Mouse (Mus musculus) frontal cortex, postnatal 14 days (tissue): Measurements from ENCODE around the gene Btg2.

Experiments
- DNase-seq, 2 experiments: peaks; one replicate each; pipeline ENCODE4 v3.0.0; 2022; ENCODE audit warnings: low spot score in 2 of 2

Btg2 gene

DNA sequence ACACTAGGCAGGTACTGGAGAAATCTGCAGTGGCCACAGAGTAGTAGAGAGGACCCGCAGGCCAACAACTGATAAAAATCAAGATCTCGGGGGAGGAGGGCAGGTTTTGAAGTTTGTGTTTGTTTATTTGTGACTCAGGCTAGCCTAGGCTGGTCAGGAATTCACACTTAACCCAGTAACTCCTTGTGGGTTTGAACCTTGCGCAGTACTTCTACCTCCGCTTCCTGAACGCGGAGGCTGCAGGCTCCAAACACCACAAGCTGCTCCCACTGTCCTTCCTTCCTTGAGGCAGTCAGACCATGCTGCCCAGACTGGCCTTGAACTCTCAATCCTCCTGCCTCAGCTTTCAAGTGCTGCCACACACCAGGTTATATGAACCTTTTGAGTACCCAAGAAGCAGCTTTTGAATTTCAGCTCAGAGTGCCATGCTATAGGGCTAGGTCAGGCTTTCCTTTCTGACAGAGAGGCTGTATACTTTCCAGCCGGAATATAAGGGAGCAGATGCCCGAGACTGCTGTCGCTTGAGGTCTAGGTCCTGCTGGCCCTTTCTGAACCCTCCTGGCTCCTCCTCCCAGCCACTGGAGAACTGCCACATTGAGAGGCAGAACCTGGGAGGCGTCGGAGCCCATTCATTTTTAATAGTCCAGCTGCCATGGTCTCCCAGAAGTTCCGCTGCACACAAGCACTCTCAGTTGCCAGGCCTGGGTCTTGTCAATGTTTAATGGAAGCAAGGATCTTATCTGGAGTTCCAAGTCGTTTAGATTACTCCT, 19.2 kb upstream of the Btg2 start:
- no peak for DNase-seq

DNA sequence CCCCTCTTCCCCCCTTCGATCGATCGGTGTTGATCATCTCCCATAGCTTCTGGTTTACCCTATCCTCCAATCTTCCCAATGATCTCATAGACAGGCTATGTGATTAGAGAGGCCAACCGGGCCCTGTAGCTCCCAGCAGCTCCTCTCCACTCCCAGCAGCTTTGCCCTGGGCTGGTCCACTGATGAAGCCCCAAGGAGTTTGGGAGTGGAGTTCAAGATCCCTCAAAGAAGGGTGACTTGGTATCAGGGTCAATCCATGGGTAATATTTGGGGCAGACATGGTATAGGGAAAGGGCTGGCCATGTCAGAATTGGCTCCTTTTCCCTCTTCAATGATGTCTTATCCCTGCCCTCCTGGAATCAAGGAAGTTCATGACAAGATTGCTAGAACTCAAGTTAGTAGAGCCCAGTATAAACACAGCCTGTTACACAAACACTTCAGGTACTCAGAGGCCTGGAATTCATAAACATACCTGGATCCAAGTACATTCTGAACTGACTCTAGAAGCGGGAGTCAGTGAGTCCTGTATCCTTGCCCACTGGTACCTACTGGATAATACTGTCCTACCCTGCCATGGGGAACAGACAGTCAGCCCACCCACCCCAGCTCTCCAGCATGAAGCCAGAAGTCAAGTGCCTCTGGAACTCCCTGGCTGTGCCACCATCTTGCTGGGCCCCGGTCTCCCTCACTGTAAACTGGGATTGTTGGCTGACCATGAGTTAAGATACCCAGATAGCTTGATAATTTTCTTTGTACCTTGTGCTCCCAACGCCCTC, 18.3 kb upstream of the Btg2 start:
- no peak for DNase-seq

DNA sequence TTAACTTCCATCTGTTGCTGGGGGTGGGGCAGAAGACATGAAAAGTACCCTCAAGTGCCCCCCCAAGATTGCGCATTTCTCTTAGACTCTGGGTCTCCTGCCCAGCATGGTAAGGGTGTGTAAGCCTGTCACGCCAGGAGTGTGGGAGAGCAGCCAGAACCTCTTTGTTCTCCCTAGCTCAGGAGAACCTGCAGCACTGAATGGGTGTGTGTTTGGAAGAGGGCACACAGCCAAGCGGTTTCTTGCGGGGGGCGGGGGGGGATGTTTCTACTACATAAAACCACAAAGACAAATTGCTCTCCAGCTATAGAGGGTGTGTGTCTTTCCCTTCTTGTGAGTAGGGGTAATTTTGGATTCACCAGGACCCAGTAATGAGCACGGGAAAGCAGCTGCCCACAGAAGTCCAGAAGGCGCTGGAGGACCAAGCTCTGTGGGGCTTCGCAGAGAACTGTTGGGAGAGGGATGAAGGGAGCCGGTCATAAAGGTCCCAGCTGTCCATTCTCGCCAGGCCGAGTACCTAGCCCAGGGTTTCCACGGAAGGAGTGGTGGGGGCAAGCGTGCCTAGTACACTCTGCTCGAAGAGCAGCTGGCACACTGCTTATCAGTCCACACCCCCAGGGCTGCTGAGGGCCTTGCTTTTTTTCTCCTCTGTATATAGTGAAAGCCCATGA, 17.5 kb upstream of the Btg2 start:
- DNase-seq = no peak

DNA sequence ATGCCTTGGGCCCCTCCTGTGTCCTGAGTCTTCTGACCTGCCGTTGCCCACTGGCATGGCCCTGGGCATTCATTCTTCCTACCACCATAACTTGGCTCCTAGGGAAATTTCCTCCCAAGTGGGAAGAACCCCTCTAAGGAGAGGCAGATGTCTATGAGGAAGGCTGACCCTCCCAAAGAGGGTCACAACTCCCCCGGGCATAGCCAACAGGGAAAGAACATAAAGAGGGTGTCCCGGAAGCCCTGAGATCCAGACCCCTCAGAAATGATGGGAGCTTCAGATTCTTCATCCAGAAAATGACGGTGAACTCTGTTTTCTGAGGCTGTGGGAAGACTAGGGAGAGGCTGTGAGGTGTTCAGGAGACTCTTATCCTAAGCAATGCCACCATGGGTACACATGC, 16.8 kb upstream of the Btg2 start:
- no peak for DNase-seq

DNA sequence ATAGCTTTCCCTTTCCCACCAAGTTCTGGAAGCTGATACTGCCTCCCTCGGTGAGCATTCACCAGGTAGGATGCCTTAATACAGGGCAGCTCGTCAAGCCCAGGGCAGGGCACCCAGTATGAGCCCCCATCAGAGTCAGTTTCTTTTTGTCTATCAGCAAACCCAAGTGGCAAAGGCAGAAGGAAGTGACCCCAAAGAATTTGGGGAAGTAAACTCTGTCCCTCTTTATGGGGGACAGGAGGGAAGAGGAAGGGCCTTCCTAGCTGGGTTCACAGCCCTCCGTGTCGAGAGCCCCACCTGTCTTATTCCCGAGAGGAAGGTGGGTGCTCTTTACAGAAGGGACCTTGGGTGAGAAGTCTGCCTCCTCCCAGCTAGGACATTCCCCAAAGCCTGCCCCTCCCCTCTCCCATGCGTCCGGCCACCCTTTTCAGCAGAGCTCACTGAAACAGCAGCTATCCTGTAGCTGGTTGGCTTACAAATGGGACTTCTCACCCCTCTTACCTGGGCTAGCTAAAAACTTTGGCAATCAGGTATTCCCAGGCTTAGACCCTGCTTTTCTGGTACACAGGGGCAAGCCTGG, 16.2 kb upstream of the Btg2 start:
- DNase-seq = no peak

DNA sequence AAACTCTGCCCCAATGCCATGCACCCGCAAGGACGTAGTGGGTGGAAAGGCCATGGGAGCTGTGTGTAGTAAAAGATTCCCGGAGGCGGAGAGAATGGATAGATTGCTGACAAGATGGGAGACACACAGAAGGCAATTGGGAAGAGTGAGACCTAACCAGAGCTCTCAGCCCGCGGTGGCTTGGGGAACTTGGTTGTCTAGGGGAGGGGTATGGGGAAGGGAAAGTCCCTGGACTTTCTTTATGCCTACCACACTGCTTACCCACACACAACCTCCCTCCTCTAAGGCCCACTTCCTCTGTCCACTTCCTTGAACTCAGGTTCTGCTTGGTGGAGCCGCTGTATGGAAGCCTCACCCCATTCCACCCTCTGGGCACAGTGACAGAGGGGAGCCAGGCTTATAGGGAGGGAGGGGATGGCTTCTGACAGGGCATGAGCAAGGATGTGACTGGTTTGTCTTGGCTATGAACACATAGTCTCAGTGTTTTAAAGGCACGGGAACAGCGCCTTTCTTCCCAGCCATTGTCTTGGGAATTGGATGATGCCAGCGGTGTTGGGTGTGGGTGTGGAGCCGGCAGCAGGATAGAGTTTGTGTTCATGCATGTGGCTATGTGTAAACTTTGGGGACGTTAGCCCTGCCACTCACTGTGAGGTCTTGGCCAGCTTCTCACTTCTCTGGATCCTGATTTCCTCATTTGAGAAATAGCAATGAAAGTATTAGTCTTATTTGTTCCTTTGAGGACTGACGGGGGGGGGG, 15.0 kb upstream of the Btg2 start:
- DNase-seq = no peak

DNA sequence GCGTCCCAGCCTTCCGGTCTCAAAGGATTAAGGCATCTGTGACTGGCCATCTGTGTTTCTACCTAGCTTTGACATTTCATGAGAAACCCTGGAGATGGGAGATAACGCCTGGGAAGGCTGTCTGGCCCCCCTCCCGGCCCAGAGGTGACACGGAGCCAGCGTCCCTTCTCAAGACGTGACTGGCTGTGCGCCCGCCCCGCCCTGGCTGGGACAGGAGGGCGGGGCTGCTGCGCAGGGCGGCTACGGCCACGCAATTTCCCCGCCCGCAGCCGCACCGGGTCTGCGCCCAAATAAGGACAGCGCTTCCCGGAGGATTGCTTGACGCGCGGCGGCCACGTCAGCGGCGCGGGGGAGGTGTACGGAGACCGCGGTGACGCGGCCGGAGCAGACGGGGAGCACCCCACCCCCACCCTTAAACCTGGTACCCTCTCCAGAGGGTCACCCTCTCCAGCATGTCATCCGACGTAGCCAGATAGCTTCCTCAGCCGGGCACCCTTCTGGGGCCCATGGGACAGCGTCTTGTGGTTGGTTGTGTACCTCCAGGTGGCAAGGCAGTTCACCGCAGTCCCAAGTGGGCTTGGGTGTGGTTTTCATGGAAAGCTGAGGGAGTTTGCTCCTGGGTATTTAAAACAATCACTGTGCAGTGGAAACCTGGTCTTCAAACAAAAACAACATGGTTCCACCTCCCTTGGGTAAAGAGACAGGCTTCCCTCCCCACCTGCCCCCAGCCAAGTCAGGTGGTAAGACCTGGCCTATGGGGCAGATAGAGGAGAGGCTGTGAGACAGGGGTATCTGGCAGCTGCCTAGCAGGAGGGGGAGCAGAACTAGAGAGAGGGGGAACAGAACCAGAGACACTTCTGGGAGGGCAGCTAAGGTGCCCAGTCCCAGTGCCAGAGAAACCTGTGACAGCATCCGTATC, 14.2 kb upstream of the Btg2 start:
- peak; percentile 72 to 79 for DNase-seq

DNA sequence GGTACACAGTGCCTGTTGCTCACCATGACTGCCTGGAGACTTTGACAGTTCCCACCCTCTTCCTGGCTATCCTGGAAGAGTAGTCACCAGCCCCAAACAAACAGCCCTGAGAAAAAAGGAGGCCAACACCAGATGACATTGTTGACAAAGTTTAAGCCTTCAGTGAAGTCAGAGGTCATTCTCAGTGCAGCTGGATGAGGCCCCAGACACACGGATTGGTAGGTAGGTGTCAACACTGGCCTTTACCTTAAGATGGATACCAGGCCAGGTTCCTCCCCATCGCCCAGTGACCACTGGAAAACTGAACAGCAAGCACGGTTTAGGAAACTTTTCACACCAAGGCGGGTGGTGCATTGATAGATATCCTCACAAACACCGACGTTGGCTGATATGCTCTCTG, 13.4 kb upstream of the Btg2 start:
- no peak for DNase-seq

DNA sequence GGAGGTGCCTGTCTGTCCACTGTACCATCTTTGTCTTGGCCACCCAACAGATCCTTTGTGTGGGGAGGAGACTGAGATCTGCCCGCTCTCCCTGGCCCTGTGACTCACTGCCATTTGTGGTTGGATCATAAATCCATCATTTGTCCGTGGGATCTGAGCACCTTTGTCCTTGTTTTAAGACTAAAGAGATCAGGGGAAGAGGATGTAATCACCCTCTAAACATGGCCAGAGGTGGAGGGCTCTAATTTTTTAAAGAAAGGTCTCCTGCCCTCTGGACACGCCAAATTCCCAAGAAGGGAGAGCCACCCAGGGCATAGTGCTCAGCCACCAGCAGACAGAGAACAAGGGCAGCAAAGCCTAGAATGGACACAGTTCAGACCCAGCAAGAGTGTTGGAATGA, 12.9 kb upstream of the Btg2 start:
- no peak for DNase-seq

DNA sequence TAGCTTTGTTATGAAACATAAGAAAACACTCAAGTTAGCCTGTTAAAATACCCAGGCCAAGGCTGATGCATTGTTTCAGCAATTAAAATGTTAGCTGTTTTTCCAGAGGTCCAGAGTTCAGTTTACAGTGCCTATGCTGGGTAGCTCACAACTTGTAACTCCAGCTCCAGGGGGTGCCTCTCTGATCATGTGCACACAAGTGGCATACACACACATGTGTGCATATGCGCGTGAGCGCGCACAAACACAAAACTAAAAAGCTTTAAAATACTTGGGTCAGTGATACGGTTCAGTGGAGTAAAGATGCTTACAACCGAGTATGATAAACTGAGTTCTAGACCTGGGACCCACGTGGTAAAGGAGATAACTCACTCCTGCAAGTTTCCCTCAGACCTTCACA, 10.2 kb upstream of the Btg2 start:
- no peak for DNase-seq

DNA sequence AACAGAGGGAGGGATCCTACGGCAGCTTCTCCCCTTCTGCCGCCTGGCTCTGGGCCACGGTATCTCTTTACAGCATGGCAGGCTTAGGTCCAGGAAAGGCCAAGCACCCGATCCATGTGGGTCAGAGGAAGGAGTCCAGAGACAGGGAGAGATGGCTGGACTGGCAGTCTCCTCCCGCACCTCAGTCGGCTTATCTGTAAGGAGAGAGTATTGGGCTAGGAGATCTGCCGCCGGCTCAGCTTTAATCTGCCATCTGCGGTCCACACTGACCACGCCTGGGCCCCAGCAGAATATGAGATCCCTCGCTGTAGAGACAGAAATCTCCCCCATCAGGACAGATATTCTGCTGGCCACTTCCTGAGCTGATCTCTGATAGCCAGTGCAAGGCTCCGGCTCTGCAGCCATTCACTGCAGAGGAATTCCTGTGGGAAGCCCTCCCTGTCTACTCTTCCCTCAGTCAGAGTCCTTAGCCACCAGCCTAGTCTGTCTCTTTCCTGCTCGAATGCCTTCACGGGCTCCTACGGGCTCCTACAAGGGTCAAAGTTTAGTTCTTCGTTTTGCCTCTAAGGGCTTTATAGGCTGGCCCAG, 8.0 kb upstream of the Btg2 start:
- DNase-seq = no peak

DNA sequence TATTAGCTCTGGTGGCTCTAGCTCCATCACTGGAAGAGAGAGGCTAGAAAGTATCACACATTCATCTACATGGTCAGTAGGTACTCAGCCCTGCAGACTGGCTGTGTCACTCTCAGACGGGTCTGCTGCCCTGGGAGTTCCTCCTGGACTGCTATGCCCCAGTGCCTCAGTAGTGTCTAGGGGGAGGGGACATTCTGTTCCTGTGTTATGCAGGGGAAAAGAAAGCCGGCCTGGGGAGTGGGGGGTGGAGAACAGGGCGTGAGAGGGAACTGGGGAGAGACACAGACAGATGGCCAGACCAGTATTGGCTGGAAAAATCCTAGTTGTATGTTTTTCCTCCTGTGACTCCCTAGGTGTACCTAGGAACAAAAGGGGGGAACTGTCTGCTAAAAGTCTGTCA, 7.1 kb upstream of the Btg2 start:
- no peak for DNase-seq

DNA sequence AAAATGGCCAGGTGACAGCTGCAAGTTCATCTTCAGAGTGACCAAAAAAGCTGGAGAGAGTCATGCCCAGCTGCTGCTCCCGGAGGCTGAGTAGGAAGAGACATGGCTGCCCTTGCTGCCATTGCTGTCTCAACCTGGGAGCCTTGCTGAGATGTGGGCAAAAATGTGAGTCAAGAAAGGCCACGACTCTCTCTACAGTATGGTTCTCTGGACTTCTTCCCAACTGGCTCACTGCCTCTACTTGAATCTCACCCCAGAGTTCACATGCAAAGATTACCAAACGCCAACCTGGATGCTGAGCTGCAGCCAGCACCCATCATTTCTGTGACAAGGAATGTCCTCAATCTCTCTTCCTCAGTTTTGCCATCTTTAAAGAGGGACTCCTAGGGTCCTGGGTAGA, 5.2 kb upstream of the Btg2 start:
- no peak for DNase-seq

DNA sequence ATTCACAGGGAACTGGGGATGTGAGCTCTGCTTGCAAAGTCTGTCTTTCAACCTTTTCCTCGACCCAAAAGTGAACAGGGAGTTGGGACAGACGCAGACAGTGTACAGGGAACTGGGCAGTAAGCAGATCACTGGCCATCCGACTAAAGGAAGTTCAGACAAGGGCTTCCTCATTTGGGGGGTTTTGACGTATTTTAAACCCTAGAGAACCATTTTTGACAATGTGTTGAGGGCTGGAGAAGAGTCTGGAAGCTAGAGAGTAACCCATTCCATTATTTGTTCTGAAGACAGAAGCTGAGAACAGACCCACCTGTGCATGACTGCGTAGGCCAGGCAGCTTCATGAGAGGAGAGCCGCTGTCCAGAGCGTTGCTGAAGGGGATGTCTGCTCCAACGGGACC, 4.8 kb upstream of the Btg2 start:
- no peak for DNase-seq

DNA sequence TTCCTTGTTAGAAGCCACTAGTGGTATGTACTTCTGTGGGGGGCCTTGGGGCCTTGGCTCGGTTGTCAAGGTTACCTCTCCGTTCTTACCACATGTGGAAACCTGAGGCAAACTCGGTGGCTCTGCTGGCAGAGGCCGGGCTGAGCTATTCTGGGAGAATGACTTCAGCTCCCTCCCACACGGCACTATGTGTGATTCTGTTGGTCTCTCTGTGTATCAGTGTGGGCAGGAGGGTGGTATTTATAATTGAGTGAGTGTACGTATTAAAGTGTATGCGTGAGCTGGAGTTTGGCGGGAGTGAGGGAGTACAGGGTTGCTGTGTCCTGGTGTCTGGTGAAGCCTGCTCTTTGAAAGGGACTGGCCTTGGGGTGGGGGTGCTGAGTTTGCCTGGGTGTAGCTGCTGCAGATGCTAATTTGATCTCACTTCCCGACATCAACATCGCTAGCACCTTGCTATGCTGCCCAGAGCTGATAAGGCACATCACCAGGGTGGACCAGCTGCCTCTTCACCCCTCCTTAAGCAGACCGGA, 4.1 kb upstream of the Btg2 start:
- peak; percentile 62 to 79 for DNase-seq

DNA sequence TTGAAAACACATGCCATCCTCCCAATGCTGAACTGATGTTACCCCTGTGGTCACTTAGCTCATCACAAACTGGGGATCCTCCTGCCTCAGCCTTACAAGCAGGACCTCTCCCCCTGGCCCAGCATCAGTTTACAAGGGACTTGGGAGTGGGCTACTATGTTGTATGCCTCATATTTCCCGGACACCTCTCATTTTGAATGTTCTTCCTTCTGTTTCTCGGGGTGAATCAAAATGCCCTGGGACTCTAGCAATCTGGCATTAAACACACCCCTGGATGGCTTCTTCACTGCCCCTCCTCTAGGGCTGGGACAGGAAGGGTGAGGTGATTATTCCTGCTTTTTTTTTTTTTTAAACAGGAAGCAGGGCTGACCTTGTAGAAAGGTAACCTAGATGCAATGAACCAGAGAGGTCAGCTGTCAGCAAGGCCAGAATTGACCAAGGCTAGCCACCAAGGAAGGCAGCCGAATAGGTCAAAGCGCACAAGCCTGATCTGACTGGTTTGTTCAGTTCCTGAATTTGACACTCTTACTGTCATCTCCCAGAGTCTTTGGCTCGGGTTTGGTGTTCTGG, 2.0 kb upstream of the Btg2 start:
- DNase-seq = no peak

DNA sequence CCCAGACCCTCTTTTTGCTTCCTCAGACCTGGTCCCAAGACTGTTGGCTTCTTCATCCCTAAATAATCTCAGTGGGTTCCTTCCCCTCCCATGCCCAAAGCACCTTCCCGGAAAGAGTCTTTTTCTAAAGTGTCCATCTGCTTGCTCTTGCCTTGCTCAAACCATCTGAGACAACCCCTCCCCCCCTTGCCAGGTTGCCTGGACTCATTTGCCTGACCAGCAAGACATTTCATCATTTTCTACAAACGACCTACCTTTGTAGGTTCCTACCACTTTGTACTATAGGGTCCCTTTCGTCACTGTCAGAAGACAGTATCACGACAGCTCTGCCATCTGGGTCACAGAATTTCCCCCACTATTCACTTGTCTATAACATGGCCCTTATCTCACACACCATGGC, 1.5 kb upstream of the Btg2 start:
- no peak for DNase-seq

DNA sequence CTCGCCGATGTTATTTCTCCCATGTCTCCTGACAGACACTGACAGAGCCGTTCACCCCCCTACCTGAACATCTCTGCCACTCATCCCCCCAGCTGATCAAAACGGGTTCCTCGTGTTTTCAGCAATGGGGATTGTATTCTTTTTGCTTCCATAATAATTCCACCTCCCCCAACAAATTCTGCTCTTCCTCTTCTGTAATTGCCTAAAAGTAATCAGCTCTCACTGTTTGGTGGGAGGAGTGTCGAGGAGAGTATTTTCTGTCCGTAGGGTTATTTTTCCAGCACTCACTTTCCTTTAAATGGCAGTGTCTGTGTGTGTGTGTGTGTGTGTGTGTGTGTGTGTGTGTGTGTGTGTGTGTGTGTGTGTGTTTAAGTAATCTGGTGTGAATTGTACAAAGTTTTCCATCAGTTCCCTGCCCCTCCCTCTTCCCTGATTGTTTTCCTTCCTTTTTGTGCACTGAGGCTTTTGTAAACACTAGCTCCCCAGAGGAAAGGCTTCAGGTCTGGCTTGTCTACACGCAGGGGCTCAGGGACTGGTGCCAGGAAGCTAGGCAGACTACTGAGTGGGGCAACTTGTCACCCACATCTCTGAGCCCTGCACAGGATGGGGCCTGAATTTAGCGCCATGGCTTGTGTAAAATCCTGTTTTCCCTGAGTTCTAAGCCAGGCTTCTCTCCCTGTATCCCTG, 700 bp upstream of the Btg2 start:
- no peak for DNase-seq
